Mouse (Mus musculus) embryonic facial prominence, embryonic 12.5 days (tissue): ENCODE results near the gene Rgl1. TPM values are rescaled to one million over a fixed set of nuclear protein-coding genes. Genes with fewer than 3 reads are reported as not detected.

Experiments used
- ATAC-seq: fragments of 200-750 bp; cut with Nextera tagmentation; 2 replicates; pipeline ENCODE4 v1.8.0; 2017; ENCODE audit not compliant: insufficient number of reproducible peaks, insufficient read depth, low FRiP score, low TSS enrichment
- H3K27ac ChIP-seq: fragments of 300-500 bp; sonication (generic); 2 replicates; pipeline ENCODE4 v1.5.1; 2016; ENCODE audit warnings: mild to moderate bottlenecking
- H3K27me3 ChIP-seq: fragments of 300-500 bp; sonication (generic); 2 replicates; pipeline ENCODE4 v1.6.1; 2016; ENCODE audit warnings: mild to moderate bottlenecking, moderate library complexity
- H3K36me3 ChIP-seq: fragments of 300-500 bp; sonication (generic); 2 replicates; pipeline ENCODE4 v1.6.1; 2016; ENCODE audit warnings: mild to moderate bottlenecking
- H3K4me1 ChIP-seq: fragments of 300-500 bp; sonication (generic); 2 replicates; pipeline ENCODE4 v1.6.1; 2016
- H3K4me2 ChIP-seq: fragments of 300-500 bp; sonication (generic); replicated peaks from 2 replicates; pipeline ENCODE4 v1.6.1; 2016; ENCODE audit warnings: mild to moderate bottlenecking, moderate library complexity
- H3K4me3 ChIP-seq: fragments of 300-500 bp; sonication (generic); 2 replicates; pipeline ENCODE4 v1.5.1; 2016; ENCODE audit warnings: mild to moderate bottlenecking
- H3K9ac ChIP-seq: fragments of 300-500 bp; sonication (generic); 2 replicates; pipeline ENCODE4 v1.6.1; 2016; ENCODE audit warnings: mild to moderate bottlenecking, moderate library complexity
- H3K9me3 ChIP-seq: fragments of 300-500 bp; sonication (generic); 2 replicates; pipeline ENCODE4 v1.6.1; 2016; ENCODE audit warnings: mild to moderate bottlenecking, moderate library complexity
- WGBS: fragments of 180-500 bp; shearing (Covaris S2); methylation state at CpG from one replicate; pipeline ENCODE4 v1.1.7; 2016; 5-methylcytosine and 5-hydroxymethylcytosine counted together
- polyA plus RNA-seq: library from polyadenylated mRNA; unstranded; fragments of >200 nt; fragmentation: Nextera tagmentation; extraction: Ambion mirVana; gene quantifications from 2 replicates; pipeline ENCODE4 v1.2.1, GENCODE M21; 2016

Rgl1 gene
- polyA plus RNA-seq, 1 experiment from 2014 or later: 27.6 TPM

- H3K36me3 ChIP-seq: no peaks in the 10 kb centered on the region
- no peak overlapping the region for H3K4me3 ChIP-seq
- no peaks in the 10 kb centered on the region for H3K9me3 ChIP-seq
- 92% methylated on average over 11 of the region's 11 CpGs for WGBS
- H3K4me2 ChIP-seq: no peak overlapping the region
- H3K9ac ChIP-seq: no peak overlapping the region
- H3K4me1 ChIP-seq: peaks cover 13% of the 10 kb centered on the region
- H3K27me3 ChIP-seq: no peaks in the 10 kb centered on the region
- H3K27ac ChIP-seq: no peak overlapping the region
- ATAC-seq: no peak
These were observed 26.8 kb downstream of the Rgl1 start for GRCm38 (mm10) chr1:152739374-152739773.

GRCm38 (mm10) chr1:152738793-152739192 lies 27.4 kb downstream of the Rgl1 start:
- no peaks in the 10 kb centered on the region for H3K27me3 ChIP-seq
- no peaks in the 10 kb centered on the region for H3K9me3 ChIP-seq
- no peak for ATAC-seq
- H3K27ac ChIP-seq: no peak overlapping the region
- no peak overlapping the region for H3K4me2 ChIP-seq
- H3K9ac ChIP-seq: no peak overlapping the region
- no peaks in the 10 kb centered on the region for H3K36me3 ChIP-seq
- peaks cover 13% of the 10 kb centered on the region for H3K4me1 ChIP-seq
- no peak overlapping the region for H3K4me3 ChIP-seq
- 76% methylated on average over 9 of the region's 9 CpGs for WGBS

DNA sequence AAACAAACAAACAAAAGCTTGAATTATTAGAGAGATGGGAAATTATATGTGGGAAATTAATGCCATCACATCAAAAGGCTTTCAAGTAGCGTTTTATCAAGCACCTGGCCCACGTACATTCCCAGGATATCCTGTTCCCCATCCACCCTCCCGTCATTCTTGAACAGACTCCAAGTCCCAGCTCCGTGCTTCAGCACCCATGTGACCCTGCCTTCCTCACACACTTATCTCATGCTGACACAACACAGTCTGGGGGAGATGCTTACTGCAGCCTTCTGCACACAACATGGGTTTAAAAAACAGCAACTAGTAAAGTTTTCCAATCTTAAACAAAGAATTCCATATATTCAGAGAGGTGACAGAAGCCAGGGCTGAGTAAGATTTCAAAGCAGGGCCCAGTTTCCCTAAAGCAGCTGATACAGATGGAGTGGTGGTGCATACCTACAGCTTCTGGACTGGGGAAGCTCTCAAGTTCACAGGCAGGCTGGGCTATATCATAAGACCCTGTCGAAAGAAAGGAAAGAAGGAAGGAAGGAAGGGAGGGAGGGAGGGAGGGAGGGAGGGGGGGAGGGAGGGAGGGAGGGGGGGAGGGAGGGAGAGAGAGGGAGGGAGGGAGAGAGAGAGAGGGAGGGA lies 38.4 kb downstream of the Rgl1 start:
- Histone ChIP-seq H3K9ac (no peak overlapping the region), H3K9me3 (no peaks in the 10 kb centered on the region), H3K4me3 (no peak overlapping the region), H3K4me1 (no peaks in the 10 kb centered on the region), H3K27me3 (no peaks in the 10 kb centered on the region), H3K36me3 (no peaks in the 10 kb centered on the region), H3K27ac (no peak overlapping the region), H3K4me2 (no peak overlapping the region)
- 52% methylated on average over 4 of the region's 5 CpGs for WGBS
- ATAC-seq: no peak

- Histone ChIP-seq H3K9ac (no peak overlapping the region), H3K27me3 (no peaks in the 10 kb centered on the region), H3K36me3 (no peaks in the 10 kb centered on the region), H3K4me1 (no peaks in the 10 kb centered on the region), H3K27ac (no peak overlapping the region), H3K4me2 (no peak overlapping the region), H3K4me3 (no peak overlapping the region), H3K9me3 (no peaks in the 10 kb centered on the region)
- no peak for ATAC-seq
- WGBS: 71% methylated on average over 3 of the region's 3 CpGs
These were observed 40.1 kb downstream of the Rgl1 start for GRCm38 (mm10) chr1:152726095-152726494.

DNA sequence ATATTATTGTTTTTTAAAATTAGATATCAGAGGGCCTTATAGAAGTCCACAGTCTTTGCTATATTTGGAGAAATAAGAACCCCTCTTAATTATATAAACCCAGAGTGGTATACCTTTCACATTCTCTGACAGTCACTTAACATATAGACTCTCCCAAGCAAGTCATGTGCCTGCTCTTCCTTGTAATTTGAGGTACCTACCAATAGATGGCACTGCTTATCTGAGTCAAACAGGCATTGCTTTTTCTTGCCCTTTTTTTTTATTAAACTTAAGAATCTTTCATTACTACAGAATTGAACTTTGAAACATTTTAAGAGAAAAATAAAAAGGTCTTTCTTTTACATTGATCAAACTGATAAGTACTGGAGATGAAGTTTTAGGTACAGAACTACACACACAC lies 41.9 kb downstream of the Rgl1 start:
- ATAC-seq: no peak
- H3K4me2 ChIP-seq: no peak overlapping the region
- no peaks in the 10 kb centered on the region for H3K9me3 ChIP-seq
- no peak overlapping the region for H3K9ac ChIP-seq
- H3K4me3 ChIP-seq: no peak overlapping the region
- no peaks in the 10 kb centered on the region for H3K27me3 ChIP-seq
- no peaks in the 10 kb centered on the region for H3K36me3 ChIP-seq
- no peaks in the 10 kb centered on the region for H3K4me1 ChIP-seq
- no peak overlapping the region for H3K27ac ChIP-seq

DNA sequence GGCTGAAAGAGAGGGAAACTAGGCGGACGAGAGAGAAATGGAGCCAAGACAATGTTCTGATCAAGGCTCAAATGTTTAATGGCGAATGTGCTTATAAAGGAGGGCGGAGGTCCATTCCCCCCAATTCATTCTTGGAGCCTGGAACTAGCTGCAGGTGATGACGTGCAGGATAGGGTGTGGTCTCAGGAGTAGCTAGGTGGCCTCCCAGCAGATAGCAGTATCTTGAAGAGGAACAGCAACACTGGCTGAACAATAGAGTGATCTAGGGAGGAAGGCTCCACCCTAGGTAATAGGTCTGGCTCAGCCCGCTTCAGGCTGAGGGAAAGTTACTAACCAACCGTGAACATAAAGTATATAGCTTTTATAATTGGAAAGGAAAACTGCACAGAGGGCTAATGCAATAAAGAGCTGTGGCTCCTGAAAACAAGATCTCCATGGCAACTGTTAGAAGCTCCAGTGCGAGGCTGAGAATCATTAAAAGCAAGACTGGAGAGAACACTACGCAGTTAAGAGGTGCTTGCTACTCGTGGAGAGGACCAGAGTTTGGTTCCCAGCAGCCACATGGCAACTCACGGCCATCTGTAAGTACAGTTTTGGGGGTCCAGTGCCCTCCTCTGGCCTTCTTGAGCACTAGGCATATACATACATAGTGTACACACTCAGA lies 44.5 kb downstream of the Rgl1 start:
- H3K27ac ChIP-seq: no peak overlapping the region
- no peak for ATAC-seq
- 85% methylated on average over 11 of the region's 11 CpGs for WGBS

GRCm38 (mm10) chr1:152720969-152721368 lies 45.2 kb downstream of the Rgl1 start:
- H3K27ac ChIP-seq: no peak overlapping the region
- no peaks in the 10 kb centered on the region for H3K36me3 ChIP-seq
- no peak overlapping the region for H3K4me3 ChIP-seq
- H3K27me3 ChIP-seq: no peaks in the 10 kb centered on the region
- ATAC-seq: no peak
- H3K4me1 ChIP-seq: peaks cover 7% of the 10 kb centered on the region; the same call in 1 of the 2 replicates
- H3K9ac ChIP-seq: no peak overlapping the region
- no peak overlapping the region for H3K4me2 ChIP-seq
- 87% methylated on average over 4 of the region's 4 CpGs for whole genome bisulfite sequencing
- no peaks in the 10 kb centered on the region for H3K9me3 ChIP-seq

More for the DNA sequence above, 44.5 kb downstream of the Rgl1 start:
- no peaks in the 10 kb centered on the region for H3K36me3 ChIP-seq
- no peaks in the 10 kb centered on the region for H3K27me3 ChIP-seq
- no peak overlapping the region for H3K4me3 ChIP-seq
- no peak overlapping the region for H3K4me2 ChIP-seq
- no peaks in the 10 kb centered on the region for H3K9me3 ChIP-seq
- peaks cover 7% of the 10 kb centered on the region; the same call in 1 of the 2 replicates for H3K4me1 ChIP-seq
- H3K9ac ChIP-seq: no peak overlapping the region

- Histone ChIP-seq H3K27me3 (no peaks in the 10 kb centered on the region), H3K4me2 (no peak overlapping the region), H3K4me3 (no peak overlapping the region), H3K9me3 (no peaks in the 10 kb centered on the region), H3K27ac (no peak overlapping the region), H3K36me3 (no peaks in the 10 kb centered on the region), H3K4me1 (peaks cover 15% of the 10 kb centered on the region; the same call in 1 of the 2 replicates), H3K9ac (no peak overlapping the region)
- no peak for ATAC-seq
- 59% methylated on average over 6 of the region's 6 CpGs for WGBS
These were observed 48.0 kb downstream of the Rgl1 start for GRCm38 (mm10) chr1:152718200-152718599.

- 61% methylated on average over 1 of the region's 1 CpGs for WGBS
- Histone ChIP-seq H3K4me2 (no peak overlapping the region), H3K4me3 (no peak overlapping the region), H3K4me1 (peaks cover 15% of the 10 kb centered on the region; the same call in 1 of the 2 replicates), H3K27ac (no peak overlapping the region), H3K9me3 (no peaks in the 10 kb centered on the region), H3K36me3 (no peaks in the 10 kb centered on the region), H3K27me3 (no peaks in the 10 kb centered on the region), H3K9ac (no peak overlapping the region)
- no peak for ATAC-seq
These were observed 48.8 kb downstream of the Rgl1 start for GRCm38 (mm10) chr1:152717329-152717728.

DNA sequence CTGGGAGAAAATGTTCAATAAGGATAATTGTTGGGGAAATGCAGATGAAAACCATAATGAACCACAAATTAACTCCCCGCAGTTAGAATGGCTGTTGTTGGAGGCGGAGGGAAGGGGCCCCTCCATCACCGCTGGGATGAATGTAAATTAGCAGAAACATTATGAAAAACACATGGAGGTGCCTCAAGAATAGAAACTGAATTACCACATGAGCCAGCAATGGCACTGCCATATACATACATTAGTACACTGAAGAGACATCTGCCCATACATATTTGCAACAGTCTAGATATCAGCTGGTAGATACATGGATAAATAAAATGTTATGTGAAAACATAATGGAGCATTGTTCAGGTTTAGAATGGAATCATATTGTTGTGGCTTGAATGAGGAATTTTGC lies 51.7 kb downstream of the Rgl1 start:
- no peak overlapping the region for H3K4me3 ChIP-seq
- no peak overlapping the region for H3K27ac ChIP-seq
- WGBS: 23% methylated on average over 3 of the region's 3 CpGs
- H3K27me3 ChIP-seq: no peaks in the 10 kb centered on the region
- ATAC-seq: no peak
- no peaks in the 10 kb centered on the region for H3K36me3 ChIP-seq
- H3K4me2 ChIP-seq: no peak overlapping the region
- no peaks in the 10 kb centered on the region for H3K9me3 ChIP-seq
- H3K4me1 ChIP-seq: peaks cover 15% of the 10 kb centered on the region; the same call in 1 of the 2 replicates
- no peak overlapping the region for H3K9ac ChIP-seq

DNA sequence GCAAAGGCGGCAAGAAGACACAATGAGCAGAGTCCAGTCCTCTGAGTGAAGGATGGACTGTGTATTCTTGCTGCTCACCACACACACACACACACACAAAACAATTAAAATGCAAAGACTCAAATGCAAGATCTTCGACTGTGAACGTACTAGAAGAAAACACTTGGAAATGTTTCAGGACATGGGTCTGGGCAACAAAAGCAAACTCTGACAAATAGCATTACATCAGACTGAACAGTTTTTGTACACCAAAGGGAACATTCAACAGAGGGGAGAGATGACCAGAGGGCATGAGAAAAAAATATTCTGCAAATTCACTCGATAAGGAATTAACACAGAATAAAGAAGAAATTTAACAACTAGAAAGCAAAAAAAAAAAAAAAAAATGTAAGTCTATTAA lies 52.2 kb downstream of the Rgl1 start:
- no peaks in the 10 kb centered on the region for H3K9me3 ChIP-seq
- no peak overlapping the region for H3K4me3 ChIP-seq
- no peak overlapping the region for H3K4me2 ChIP-seq
- peaks cover 15% of the 10 kb centered on the region; the same call in 1 of the 2 replicates for H3K4me1 ChIP-seq
- H3K27ac ChIP-seq: no peak overlapping the region
- H3K27me3 ChIP-seq: no peaks in the 10 kb centered on the region
- H3K9ac ChIP-seq: no peak overlapping the region
- H3K36me3 ChIP-seq: no peaks in the 10 kb centered on the region
- WGBS: 74% methylated on average over 4 of the region's 4 CpGs
- ATAC-seq: no peak

- Histone ChIP-seq H3K9me3 (no peaks in the 10 kb centered on the region), H3K4me3 (no peak overlapping the region), H3K4me1 (peaks cover 7% of the 10 kb centered on the region; the same call in 1 of the 2 replicates), H3K9ac (no peak overlapping the region), H3K27ac (no peak overlapping the region), H3K36me3 (no peaks in the 10 kb centered on the region), H3K27me3 (no peaks in the 10 kb centered on the region), H3K4me2 (no peak overlapping the region)
- WGBS: 76% methylated on average over 4 of the region's 4 CpGs
- ATAC-seq: no peak
These were observed 55.1 kb downstream of the Rgl1 start for GRCm38 (mm10) chr1:152711037-152711436.
